Mouse (Mus musculus) spleen, adult 12 weeks (tissue): ENCODE measurements at regions not wholly inside any gene's neighbourhood (a gene's known extent, or its start where the extent isn't known, plus 50 kb on each side); places are given as distances from the start of the nearest gene placed in this dataset.

Experiments used
- DNase-seq: peaks from one replicate; pipeline ENCODE4 v3.0.0; 2022; ENCODE audit warnings: low spot score

DNA sequence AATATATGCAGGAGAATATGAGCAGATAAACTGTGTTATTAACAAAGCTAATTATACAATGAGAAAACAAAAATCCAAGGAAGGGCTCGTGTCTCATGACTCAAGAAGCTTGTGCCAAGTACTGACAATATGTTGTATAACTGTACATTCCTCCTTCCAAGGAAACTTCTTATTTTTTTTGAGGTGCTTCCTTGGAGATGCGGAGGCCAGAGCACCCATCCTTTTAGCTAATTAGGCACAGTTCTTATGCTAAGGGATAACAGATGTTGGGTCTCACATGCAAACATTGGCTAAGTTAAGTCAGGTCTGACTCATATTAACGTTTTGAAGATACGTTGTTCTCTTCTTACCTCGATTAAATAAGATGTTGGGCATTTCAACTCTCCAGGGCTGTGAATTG lies 426.1 kb downstream of the Adra2a start:
- no peak for DNase-seq

- no peak for DNase-seq
Measured at GRCm38 (mm10) chr19:54498066-54498465, 454.1 kb downstream of the Adra2a start.

GRCm38 (mm10) chr19:54533858-54534257 lies 489.9 kb downstream of the Adra2a start:
- DNase-seq: no peak

GRCm38 (mm10) chr19:54555351-54555750 lies 511.4 kb downstream of the Adra2a start:
- DNase-seq: no peak

DNA sequence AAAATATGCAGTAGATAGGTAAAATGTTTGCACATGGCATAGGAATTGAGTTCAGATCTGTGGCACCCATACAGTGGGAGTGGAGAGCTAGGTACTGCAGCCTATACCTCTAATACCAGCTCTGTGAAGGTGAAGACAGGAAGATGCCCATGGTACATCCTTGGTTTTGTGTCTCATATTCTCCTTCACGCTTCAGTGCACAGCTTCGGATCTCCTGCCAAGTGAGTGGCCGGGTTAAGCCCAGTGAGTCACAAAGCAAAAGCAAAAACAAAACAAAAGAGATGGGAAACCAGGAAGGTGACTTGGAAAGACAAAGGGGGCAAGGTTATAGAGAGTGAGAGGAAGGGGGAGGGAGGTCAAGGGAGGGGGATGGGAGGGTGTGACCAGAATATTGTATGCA lies 514.0 kb downstream of the Adra2a start:
- no peak for DNase-seq

GRCm38 (mm10) chr19:54583574-54583973 lies 539.6 kb downstream of the Adra2a start:
- DNase-seq: no peak

DNA sequence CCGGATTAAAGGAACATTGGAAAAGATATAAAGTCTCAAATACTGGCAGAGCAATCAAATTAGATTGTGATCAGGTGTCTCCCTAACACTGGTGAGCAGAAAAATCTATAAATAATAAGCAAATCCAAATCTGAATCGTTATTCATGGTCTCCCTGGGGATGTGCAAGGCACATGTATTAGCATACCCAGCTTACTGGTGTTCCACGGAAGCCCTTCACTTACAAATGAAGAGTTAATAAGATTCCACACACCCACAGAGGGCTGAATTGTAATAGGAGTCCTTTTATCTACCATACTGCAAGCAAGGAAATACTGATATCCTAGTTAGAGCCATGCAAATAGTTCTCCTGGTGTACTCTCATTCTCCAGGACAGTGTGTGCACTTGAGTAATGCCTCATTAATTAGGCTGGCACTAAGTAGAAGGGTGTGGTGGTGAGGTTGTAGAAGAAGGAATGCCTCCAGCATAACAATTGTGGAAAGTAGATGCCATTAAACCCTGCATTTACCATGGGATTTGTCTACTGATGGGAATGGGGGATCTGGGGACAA lies 540.8 kb downstream of the Adra2a start:
- no peak for DNase-seq

DNA sequence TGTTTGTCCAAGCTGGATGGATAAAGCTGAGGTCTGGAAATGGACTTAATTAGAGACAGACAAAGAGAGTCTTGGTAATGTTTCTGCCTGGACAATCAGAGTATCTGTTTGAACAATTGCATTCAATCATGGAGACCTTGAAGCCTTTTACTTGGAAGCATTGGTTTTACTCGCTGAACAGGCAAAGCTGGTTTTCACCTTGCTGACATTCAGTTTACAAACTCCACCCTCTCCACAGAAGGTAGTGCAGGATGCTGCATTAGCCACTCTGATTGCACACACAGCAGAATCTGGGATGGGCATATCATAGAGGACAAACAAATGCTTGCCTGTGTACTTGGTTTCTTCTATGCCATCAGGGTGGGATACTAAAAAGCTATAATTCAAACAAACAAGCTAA lies 541.4 kb downstream of the Adra2a start:
- no peak for DNase-seq

- DNase-seq: no peak
Measured at GRCm38 (mm10) chr19:54603345-54603744, 523.7 kb downstream of the Gpam start.

DNA sequence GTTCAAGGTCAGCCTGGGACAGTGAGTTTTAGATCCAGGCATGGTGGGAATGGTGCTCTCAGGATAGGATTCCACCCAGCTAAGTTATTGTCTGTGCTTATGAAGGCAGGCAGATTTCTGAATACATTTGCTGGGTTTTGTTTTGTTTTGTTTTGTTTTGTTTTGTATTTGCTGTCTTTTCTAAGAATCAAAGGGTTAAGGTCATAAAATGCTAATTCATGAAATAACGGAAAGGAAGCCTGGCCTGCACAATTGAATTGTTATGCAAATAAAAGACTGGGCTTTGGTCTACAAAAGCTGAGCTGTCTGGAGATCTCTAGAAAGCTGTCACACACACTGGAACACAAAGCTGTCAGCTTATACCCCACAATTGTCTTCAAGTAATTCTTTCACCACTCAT lies 521.7 kb downstream of the Gpam start:
- no peak for DNase-seq

GRCm38 (mm10) chr19:54616924-54617323 lies 510.1 kb downstream of the Gpam start:
- DNase-seq: no peak
